Mouse (Mus musculus) hindbrain, embryonic 14.5 days (tissue): ENCODE measurements around the gene Gm11444. TPM values are rescaled to one million over a fixed set of nuclear protein-coding genes. Genes with fewer than 3 reads are reported as not detected.

ENCODE experiments used
- ATAC-seq: fragments of 200-750 bp; cut with Nextera tagmentation; 2 replicates; pipeline ENCODE4 v1.8.0; 2017; ENCODE audit warnings: moderate number of reproducible peaks, mild to moderate bottlenecking, moderate TSS enrichment, moderate library complexity; ENCODE audit not compliant: low FRiP score
- DNase-seq: peaks from one replicate; pipeline ENCODE4 v3.0.0-alpha.2; 2015; ENCODE audit warnings: low spot score
- H3K27ac ChIP-seq: fragments of 300-500 bp; sonication (generic); 2 replicates; pipeline ENCODE4 v1.5.1; 2014; ENCODE audit warnings: mild to moderate bottlenecking, moderate library complexity
- H3K27me3 ChIP-seq: fragments of 300-500 bp; sonication (generic); 2 replicates; pipeline ENCODE4 v1.6.1; 2014; ENCODE audit warnings: mild to moderate bottlenecking, low read length, mixed read lengths; ENCODE audit not compliant: control insufficient read depth, insufficient read depth
- H3K36me3 ChIP-seq: fragments of 300-500 bp; sonication (generic); replicated peaks from 2 replicates; pipeline ENCODE4 v1.6.1; 2014; ENCODE audit not compliant: control insufficient read depth, insufficient read depth
- H3K4me1 ChIP-seq: fragments of 300-500 bp; sonication (generic); replicated peaks from 2 replicates; pipeline ENCODE4 v1.6.1; 2014; ENCODE audit warnings: antibody characterized with exemption, low read length, mixed read lengths; ENCODE audit not compliant: control insufficient read depth, insufficient read depth
- H3K4me2 ChIP-seq: fragments of 300-500 bp; sonication (generic); replicated peaks from 2 replicates; pipeline ENCODE4 v1.6.1; 2014; ENCODE audit warnings: mild to moderate bottlenecking, moderate library complexity
- H3K4me3 ChIP-seq: fragments of 300-500 bp; sonication (generic); replicated peaks from 2 replicates; pipeline ENCODE4 v1.5.1; 2014; ENCODE audit warnings: mild to moderate bottlenecking, low read length
- H3K9ac ChIP-seq: fragments of 300-500 bp; sonication (generic); 2 replicates; pipeline ENCODE4 v1.6.1; 2014
- H3K9me3 ChIP-seq: fragments of 300-500 bp; sonication (generic); 2 replicates; pipeline ENCODE4 v1.6.1; 2016; ENCODE audit warnings: low read length; ENCODE audit not compliant: control insufficient read depth
- WGBS: fragments of 180-500 bp; shearing (Covaris S2); extraction: QIAGEN DNeasy Blood & Tissue Kit; methylation state at CpG from one replicate; pipeline ENCODE4 v1.1.7; 2014; 5-methylcytosine and 5-hydroxymethylcytosine counted together
- polyA plus RNA-seq: library from polyadenylated mRNA; unstranded; fragments of >200 nt; fragmentation: Nextera tagmentation; extraction: Ambion mirVana; gene quantifications from 2 replicates; pipeline ENCODE4 v1.2.1, GENCODE M21; 2014

Gene Gm11444
- polyA plus RNA-seq, 1 experiment from 2014 or later = not detected

- H3K4me3 ChIP-seq = no peak overlapping the region
- DNase-seq (no peak), ATAC-seq (no peak)
- 64% methylated on average over 24 of the region's 24 CpGs for WGBS
- H3K9me3 ChIP-seq = no peaks in the 10 kb centered on the region
- no peaks in the 10 kb centered on the region for H3K27me3 ChIP-seq
- H3K27ac ChIP-seq = no peak overlapping the region
- H3K36me3 ChIP-seq = no peaks in the 10 kb centered on the region
- no peak overlapping the region for H3K9ac ChIP-seq
- no peaks in the 10 kb centered on the region for H3K4me1 ChIP-seq
- no peak overlapping the region for H3K4me2 ChIP-seq
Measured at GRCm38 (mm10) chr11:85876059-85876788, 26.1 kb upstream of the Gm11444 start.

- Histone ChIP-seq H3K27ac (no peak overlapping the region), H3K4me1 (no peaks in the 10 kb centered on the region), H3K27me3 (no peaks in the 10 kb centered on the region), H3K4me2 (no peak overlapping the region), H3K9me3 (no peaks in the 10 kb centered on the region), H3K4me3 (no peak overlapping the region), H3K36me3 (no peaks in the 10 kb centered on the region), H3K9ac (no peak overlapping the region)
- no peak for ATAC-seq
- WGBS = 37% methylated on average over 7 of the region's 7 CpGs
- no peak for DNase-seq
Measured at GRCm38 (mm10) chr11:85864363-85864762, 14.2 kb upstream of the Gm11444 start.

- no peaks in the 10 kb centered on the region for H3K4me1 ChIP-seq
- WGBS = 5% methylated on average over 6 of the region's 6 CpGs
- DNase-seq (no peak), ATAC-seq (no peak)
- H3K9me3 ChIP-seq = no peaks in the 10 kb centered on the region
- H3K36me3 ChIP-seq = no peaks in the 10 kb centered on the region
- H3K27ac ChIP-seq = no peak overlapping the region
- H3K4me2 ChIP-seq = no peak overlapping the region
- H3K27me3 ChIP-seq = no peaks in the 10 kb centered on the region
- no peak overlapping the region for H3K4me3 ChIP-seq
- no peak overlapping the region for H3K9ac ChIP-seq
Measured at GRCm38 (mm10) chr11:85857997-85858698, 8.0 kb upstream of the Gm11444 start.

GRCm38 (mm10) chr11:85850758-85851157, 625 bp upstream of the Gm11444 start:
- 35% methylated on average over 6 of the region's 6 CpGs for WGBS
- ATAC-seq = no peak

GRCm38 (mm10) chr11:85849037-85849436, 1.1 kb downstream of the Gm11444 start:
- WGBS = 1% methylated on average over 21 of the region's 21 CpGs
- peak overlapping the region; percentile 9; the same call in 1 of the 2 replicates for H3K4me3 ChIP-seq
- no peaks in the 10 kb centered on the region for H3K9me3 ChIP-seq
- no peak overlapping the region for H3K9ac ChIP-seq
- peak; percentile 88 for DNase-seq
- peak; percentile 79; the same call in 1 of the 2 replicates for ATAC-seq
- H3K36me3 ChIP-seq = no peaks in the 10 kb centered on the region
- no peak overlapping the region for H3K27ac ChIP-seq
- H3K4me1 ChIP-seq = peaks cover 1% of the 10 kb centered on the region; the same call in 1 of the 2 replicates
- H3K27me3 ChIP-seq = peaks cover 24% of the 10 kb centered on the region
- H3K4me2 ChIP-seq = peak overlapping the region; percentile 52

More at GRCm38 (mm10) chr11:85850758-85851157, 625 bp upstream of the Gm11444 start:
- Histone ChIP-seq H3K9me3 (no peaks in the 10 kb centered on the region), H3K27ac (no peak overlapping the region), H3K36me3 (no peaks in the 10 kb centered on the region), H3K4me3 (no peak overlapping the region), H3K4me1 (no peaks in the 10 kb centered on the region), H3K9ac (no peak overlapping the region), H3K27me3 (peaks cover 13% of the 10 kb centered on the region), H3K4me2 (no peak overlapping the region)
- DNase-seq = no peak

GRCm38 (mm10) chr11:85846509-85846908, 3.6 kb downstream of the Gm11444 start:
- no peak overlapping the region for H3K4me3 ChIP-seq
- H3K27ac ChIP-seq = no peak overlapping the region
- no peak overlapping the region for H3K9ac ChIP-seq
- no peak for DNase-seq
- peaks cover 13% of the 10 kb centered on the region for H3K4me1 ChIP-seq
- H3K4me2 ChIP-seq = no peak overlapping the region
- WGBS = 61% methylated on average over 4 of the region's 4 CpGs
- ATAC-seq = no peak
- H3K27me3 ChIP-seq = peaks cover 49% of the 10 kb centered on the region
- H3K36me3 ChIP-seq = no peaks in the 10 kb centered on the region
- H3K9me3 ChIP-seq = no peaks in the 10 kb centered on the region

GRCm38 (mm10) chr11:85845921-85846320, 4.2 kb downstream of the Gm11444 start:
- Histone ChIP-seq H3K27me3 (peaks cover 55% of the 10 kb centered on the region), H3K9ac (no peak overlapping the region), H3K4me2 (no peak overlapping the region), H3K4me1 (peaks cover 13% of the 10 kb centered on the region), H3K9me3 (no peaks in the 10 kb centered on the region), H3K27ac (no peak overlapping the region), H3K36me3 (no peaks in the 10 kb centered on the region), H3K4me3 (no peak overlapping the region)
- WGBS = 51% methylated on average over 5 of the region's 5 CpGs
- ATAC-seq = no peak
- DNase-seq = no peak

GRCm38 (mm10) chr11:85844971-85845370, 5.2 kb downstream of the Gm11444 start:
- Histone ChIP-seq H3K27me3 (peaks cover 64% of the 10 kb centered on the region), H3K4me2 (0 out of 2 replicates have a peak overlapping the region, but pooled peaks have one; percentile 61), H3K9me3 (no peaks in the 10 kb centered on the region), H3K9ac (no peak overlapping the region), H3K27ac (no peak overlapping the region), H3K4me1 (peaks cover 13% of the 10 kb centered on the region), H3K4me3 (no peak overlapping the region), H3K36me3 (no peaks in the 10 kb centered on the region)
- 28% methylated on average over 5 of the region's 5 CpGs for WGBS
- ATAC-seq (no peak), DNase-seq (no peak)

- peak overlapping the region; percentile 27 for H3K4me3 ChIP-seq
- no peaks in the 10 kb centered on the region for H3K9me3 ChIP-seq
- H3K4me1 ChIP-seq = peaks cover 13% of the 10 kb centered on the region
- no peak overlapping the region for H3K27ac ChIP-seq
- under 1% methylated on average over 54 of the region's 54 CpGs for WGBS
- H3K27me3 ChIP-seq = peaks cover 66% of the 10 kb centered on the region
- ATAC-seq (0 out of 2 replicates have a peak, but pooled peaks have one; percentile 31), DNase-seq (peak; percentile 78)
- H3K9ac ChIP-seq = peak overlapping the region; percentile 29
- no peaks in the 10 kb centered on the region for H3K36me3 ChIP-seq
- H3K4me2 ChIP-seq = peak overlapping the region; percentile 61
Measured at GRCm38 (mm10) chr11:85844144-85844965, 5.8 kb downstream of the Gm11444 start.
